Mouse (Mus musculus) right cerebral cortex, postnatal 10 days (tissue): ENCODE results near the gene Fubp1.

Experiments
- DNase-seq, 2 experiments: peaks; one replicate each; pipeline ENCODE4 v3.0.0; 2021; ENCODE audit warnings: low spot score in 2 of 2

Fubp1 gene

DNA sequence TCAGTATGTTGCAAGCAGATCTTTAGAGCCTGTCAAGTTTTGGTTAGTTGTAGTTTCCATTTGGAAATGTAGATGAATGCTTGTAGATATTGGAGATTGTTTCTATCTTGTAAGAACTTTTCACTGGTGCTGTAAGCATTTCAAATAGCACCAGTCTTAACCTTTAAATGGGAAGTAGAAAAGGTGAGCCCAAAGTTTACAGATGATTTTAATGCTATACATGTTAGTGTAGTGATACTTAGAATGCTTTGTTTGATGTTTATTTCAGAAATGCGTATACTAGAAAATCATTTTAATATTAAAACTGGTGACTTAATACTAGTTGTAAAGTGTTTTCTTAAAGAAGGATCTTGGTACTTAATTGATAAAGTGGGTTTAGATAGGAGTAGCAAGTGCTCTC, 25.6 kb downstream of the Fubp1 start:
- no peak for DNase-seq

DNA sequence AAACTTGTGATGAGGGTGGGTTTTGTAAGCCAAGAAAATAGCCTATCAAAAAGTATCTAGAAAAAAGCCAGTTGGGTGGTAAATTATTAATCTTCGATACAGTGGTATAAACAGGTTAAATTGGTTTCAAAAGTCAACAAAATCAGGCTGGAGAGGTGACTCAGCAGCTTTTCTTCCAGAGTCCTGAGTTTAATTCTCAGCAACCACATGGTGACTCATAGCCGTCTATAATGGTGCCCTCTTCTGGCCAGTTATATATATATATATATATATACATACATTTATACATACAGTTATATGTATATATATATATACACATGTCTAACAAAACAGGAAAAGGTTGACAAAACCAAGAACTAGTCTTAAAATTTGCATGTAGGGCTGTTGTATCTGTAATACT, 28.6 kb downstream of the Fubp1 start:
- no peak for DNase-seq

DNA sequence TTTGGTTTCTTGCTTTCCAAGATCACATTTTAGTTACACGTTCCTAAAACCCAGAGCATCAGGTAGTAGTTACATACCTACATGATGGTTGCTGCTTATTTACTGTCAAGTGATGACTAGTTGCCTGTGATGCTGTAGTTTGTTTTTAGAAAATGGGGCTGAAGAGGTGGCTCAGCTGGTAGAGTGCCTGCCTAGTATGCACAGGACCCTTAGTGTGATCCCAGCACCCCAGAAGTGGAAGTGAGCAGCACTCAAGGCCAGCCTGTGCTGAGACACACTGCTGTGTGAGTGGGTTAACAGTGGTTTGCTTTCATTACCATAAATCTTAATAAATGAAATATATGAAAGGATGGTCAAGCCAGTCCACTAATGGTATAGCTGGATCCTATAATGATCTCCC, 29.4 kb downstream of the Fubp1 start:
- no peak for DNase-seq

DNA sequence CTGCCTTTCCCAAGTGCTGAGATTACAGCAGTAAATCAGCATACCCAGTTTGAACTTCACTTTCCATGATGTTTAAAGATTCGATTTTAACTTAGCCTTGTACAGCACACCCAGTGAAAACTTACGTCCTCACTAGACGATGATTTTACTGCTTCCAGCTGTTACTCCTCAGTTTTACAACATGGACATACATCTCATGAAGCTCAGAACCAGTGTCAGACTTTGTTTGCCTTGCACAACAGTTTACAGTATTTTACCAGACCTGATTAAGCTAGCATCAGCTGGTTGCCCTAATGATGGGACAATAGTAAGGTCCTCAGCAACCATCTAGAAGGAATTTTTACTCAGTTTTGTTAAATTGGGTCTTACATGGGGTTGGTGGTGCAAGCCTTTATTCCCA, 30.9 kb downstream of the Fubp1 start:
- DNase-seq: no peak

DNA sequence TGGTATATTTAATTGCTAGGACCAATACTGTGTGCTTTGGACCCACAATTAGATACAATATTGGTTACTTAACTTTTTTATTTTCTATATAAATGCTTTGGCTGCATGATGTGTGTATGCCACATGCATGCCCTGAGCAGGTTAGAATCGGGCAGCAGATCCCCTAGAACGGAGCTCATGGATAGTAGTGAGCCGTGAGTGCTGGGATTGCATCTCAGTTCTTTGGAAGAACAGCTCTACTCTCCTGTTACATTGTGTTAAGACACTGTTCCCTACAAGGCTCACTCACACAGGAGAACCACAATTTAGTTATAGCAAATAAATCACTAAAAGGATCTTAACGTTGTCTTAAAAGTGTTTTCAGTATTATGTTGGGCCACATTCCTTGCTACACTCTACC, 33.1 kb downstream of the Fubp1 start:
- DNase-seq: no peak

DNA sequence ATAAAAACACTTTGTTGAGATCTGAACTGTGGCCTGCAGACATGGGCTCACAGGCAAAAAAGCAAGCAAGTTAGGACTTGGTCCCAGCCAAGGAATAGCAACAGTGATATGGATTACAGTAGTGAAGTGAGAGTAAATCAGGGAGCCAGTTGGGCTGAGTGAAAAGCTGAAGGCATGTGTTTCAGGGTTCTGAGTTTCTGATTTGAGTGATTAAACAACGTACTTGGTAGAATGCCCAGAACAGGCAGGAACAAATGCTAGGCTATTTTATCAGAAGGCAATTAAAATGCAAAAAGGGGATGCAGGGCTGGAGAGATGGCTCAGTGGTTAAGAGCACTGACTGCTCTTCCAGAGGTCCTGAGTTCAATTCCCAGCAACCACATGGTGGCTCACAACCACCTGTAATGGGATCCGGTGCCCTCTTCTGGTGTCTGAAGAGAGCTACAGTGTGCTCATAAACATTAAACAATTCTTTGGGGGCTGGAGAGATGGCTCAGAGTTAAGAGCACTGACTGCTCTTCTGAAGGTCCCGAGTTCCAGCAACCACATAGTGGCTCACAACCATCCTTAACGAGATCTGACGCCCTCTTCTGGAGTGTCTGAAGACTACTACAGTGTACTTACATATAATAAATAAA, 35.2 kb downstream of the Fubp1 start:
- no peak for DNase-seq

DNA sequence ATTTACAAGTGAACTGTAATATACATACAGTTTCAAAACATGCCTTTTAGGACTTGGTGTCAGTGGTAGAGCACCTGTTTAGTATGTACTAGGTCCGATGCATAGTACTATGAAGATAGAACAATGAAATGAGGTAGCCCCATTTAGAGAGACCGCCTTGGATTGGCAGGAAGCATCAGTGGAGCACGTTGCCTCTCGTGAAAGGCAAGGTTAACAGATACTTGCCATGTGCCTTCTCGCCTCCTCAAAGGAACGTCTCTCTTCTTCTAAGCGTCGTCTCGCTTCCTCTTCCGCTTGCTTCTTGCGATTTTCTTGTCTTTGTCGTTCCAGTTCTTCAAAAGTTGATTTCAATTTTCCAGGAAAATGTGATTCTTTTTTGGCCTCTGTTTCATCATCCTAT, 37.5 kb downstream of the Fubp1 start:
- DNase-seq: no peak

DNA sequence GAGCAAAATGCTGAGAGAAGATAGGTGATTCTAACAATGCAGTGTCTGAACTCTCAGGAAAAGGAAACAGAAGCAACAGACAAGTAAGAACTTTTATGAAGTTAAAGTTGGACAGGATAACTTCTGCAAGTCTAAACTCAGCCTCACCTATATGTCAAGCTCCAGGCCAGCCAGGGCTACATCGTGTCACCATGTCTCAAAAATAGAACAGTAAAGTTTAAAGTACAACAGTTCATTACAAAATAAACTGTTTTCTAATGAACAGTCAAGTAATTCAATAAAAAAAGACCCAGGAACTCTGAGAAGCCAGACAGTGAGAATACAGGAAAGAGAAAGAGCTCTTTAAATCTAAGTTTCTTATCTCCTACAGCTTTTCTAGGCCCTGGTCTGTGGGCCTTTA, 40.3 kb downstream of the Fubp1 start:
- DNase-seq: no peak

DNA sequence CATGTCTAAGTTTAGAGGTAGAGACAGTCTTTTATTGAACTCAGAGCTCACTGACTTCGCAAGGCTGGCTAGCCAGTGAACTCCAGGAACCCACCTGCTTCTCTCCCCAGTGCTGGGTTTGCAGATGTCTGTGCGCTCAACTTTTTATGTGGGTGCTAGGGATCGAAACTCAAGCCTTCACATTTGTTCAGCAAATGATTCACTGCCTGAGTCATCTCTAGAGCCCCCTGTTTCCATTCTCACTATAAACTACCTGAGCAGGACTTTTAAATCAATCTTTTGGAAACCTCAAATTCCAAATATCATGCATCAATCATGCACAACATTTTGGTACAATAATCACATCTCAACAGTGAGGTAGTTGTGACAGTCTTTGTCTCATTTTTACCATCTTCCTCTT, 47.3 kb downstream of the Fubp1 start:
- DNase-seq: no peak

DNA sequence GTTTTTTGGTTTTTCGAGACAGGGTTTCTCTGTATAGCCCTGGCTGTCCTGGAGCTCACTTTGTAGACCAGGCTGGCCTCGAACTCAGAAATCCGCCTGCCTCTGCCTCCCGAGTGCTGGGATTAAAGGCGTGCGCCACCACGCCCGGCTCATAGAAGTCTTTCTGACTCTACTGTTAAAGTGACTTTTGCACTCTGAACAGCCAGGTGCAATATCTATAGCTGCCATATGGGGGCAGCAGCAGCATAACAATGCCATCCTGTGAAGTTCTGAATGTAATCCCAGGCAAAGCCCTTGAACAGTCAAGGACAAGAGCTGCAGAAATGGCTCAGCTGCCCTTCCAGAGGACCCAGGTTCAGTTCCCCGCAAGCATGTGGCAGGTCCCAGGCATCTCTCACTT, 49.2 kb downstream of the Fubp1 start:
- DNase-seq: peak; percentile 73 to 83

DNA sequence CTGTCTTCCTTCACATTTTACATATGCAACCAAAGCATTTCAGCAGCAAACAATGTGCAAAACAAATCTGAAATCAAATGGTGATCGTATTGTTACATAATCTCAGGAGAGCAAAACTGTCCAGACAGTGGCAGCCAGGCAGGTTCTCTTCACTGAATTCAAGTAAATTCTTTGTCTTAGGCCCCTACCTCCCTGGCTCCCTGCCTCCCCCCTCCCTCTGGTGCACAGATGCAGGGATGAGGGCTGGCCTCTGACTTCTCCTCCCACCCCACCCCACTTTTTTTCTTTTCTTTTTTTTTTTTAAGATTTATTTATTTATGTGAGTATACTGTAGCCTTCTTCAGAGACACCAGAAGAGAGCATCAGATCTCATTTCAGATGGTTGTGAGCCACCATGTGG, 50.1 kb downstream of the Fubp1 start:
- DNase-seq: no peak

DNA sequence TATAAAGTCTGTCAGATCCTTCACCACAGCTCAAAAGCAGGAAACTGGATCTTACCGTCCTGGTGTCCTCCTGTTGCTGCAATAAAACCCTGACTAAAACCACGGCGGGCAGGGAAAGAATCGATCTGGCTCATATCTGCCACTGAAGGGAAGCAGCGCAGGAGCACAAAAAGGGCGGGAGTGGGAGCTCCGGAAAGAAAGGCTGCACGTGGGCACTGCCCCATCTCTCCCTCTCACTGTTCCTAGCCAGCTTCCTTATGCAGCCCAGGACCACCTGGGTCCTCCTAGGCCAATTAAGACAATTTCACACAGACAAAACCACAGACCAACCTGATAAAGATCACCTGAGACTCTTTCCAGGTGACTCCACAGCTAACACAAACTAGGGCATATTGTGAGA, 51.2 kb downstream of the Fubp1 start:
- DNase-seq: no peak

DNA sequence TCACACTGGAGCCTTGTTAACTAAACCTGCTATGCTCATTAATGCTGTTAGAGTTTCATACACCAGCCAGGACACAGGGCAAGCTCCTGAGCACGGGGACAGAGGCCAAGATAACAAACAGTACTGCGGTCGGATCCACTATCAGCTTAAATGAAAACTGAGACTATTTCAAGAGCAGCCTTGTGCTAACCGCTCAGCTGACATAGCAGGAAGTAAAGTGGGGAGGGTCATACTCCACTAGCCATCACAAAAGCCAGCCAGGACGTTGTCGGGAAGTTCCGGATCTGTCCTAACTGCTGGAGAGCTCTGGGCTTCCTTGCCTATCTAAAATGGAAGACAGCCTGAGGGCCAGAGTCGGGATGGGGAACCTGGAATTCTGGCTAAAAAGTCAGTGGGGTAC, 51.7 kb downstream of the Fubp1 start:
- DNase-seq: no peak

DNA sequence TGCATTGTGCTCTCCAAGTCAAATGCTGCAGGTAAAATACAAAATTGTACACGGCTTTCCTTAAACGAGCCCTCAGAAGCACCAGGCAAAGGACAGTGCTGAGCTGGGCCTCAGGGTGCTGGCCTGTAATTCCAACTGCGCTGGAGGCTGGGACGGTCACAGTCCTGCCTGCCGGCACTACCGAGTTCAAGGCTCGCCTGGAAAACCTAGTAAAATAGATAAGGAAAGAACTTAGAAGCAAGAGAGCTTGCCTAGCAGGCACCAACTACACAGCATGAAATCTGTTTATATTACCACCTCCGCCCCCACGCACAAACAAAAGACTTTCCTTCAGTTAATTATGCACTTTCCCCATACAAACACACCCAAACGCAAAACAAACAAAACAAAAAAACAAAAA, 54.2 kb downstream of the Fubp1 start:
- DNase-seq: no peak

DNA sequence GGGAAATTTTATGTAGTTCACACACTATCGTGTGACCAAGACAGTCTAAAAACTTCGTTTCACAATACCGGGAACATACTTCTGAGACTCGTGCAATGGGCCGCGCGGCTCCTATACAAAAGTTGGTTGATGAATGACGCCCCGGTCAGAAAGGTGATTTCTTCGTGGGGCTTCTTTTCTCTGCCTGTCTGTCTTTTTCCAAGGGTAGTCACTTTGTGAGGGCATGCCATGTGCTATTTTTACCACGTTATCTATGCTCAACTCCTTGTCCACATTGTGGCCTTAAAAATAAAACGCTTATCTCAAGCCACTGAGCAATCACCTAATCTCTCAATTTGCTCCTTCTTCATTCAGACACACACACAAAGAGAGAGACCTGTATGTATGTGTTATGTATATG, 54.6 kb downstream of the Fubp1 start:
- no peak for DNase-seq

DNA sequence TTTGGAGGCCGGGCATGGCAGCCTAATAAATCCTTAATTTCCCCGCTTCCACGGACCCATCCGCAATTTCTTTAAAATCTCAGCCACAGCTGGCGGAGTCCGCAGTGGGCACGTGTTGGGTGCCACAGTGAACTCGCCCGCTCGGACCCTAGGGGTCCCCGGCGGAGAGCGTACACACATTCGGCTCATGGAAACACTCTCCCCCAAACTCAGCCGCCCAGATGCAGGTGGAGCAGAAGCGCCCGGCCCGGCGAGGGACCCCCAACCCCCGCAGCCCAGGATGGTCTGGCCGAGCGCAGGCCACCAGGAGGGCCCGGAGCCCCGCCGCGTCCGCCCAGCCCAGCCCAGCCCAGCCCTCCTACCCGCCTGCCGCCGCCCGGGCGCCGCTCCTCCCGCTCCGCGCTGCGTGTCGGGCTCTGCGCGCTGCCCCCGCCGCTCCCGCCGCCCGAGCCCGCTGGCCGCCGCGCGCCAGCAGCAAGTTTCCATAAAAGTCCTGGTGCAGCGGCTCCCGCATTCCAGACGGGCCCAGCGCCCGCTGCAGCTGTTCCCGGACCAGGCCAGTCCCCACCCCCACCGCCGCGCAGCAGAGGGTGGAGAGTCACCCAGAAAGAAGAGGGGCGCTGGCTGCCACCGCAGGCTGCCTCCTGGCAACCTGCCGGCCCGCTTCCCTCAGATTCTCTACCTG, 55.3 kb downstream of the Fubp1 start:
- peak; percentile 57 to 61 for DNase-seq

DNA sequence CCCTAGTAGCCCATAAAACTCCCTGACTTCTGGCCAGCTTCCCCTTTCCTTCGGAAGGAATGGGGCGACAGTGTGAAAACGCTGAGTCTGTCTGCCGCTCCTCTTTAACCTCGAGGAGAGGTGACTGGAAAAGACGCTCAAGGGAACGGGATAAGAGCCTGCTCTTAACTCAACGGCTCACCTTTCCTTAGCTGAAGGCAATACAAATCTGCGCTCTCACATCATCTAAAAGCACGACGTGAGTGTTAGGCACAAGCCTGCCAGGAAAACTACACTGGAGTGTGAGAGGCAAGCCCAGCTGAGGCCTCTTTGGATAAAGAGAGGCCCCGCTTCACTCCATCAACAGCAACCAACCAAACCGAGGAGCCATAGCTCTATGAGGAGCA, 55.8 kb downstream of the Fubp1 start, which contains the start of gene Nexn:
TSS of gene Nexn (minus strand) at position 315 of the 386 bp plus-strand sequence.
- no peak for DNase-seq

DNA sequence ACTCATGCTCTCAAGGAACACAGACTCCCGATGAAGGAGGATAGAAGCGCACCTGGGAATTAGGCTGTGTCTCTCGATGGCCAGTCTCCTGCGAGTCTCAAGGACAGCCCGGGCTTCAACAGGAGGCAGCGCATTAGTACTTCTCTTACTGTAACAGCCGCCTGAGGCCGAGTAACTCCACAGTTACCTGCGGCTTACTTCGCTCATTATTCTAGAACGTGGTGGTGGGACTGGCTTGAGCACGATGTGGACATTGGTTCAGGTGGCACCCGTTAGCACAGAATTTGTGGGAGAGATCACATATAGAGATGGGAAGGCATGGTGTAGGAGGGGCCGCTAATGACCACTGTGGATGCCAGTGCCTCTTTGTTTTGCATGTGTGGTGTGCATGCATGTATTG, 57.9 kb downstream of the Fubp1 start:
- DNase-seq: no peak

DNA sequence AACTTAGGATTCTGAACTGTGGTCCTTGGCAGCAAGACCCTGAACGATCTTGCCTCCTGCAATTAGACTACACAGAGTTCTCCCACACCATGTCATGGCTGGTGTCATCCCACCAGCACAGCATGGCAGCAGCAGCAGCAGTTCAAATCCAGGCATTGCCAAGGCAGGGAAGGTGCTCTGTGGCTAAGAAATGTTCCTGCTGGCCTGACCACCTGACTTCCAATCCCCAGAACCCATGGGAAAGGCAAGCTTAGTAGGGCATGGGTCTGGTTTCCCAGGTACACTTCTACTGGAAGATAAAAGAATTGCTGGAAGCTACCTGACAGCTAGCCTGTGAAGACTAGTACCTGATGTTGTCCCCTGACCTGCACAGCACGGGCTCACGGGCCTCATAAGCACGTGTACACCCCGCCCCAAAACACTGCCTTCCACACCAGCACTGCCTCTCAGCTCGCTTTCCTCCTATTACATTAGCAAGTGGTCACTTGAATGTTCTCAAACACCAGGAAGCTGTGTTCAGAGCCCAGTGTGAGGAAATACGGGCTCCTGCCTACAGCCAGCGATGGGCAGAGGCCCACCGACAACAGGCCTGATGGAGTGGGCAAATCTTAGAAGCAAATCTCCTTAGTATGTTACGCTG, 61.0 kb downstream of the Fubp1 start:
- no peak for DNase-seq

DNA sequence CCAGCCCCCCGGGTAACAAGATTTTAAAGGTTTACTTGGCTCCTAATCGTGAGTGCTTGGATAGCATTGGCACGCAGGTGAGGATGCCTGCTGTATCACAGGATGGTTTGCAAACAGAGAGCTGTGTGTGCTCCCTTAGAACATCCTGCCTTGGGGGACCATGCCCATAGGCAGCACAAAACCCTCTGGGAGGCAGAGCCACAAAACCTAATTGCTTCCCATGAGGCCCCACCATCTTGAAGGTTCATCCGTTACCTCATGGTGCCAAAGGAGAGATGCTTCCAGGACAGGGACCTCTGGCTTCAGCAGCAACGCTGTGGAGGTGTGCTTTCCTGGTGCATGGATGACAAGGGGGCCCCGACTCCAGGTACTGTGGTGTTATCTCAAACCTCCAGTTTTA, 61.7 kb downstream of the Fubp1 start:
- no peak for DNase-seq

DNA sequence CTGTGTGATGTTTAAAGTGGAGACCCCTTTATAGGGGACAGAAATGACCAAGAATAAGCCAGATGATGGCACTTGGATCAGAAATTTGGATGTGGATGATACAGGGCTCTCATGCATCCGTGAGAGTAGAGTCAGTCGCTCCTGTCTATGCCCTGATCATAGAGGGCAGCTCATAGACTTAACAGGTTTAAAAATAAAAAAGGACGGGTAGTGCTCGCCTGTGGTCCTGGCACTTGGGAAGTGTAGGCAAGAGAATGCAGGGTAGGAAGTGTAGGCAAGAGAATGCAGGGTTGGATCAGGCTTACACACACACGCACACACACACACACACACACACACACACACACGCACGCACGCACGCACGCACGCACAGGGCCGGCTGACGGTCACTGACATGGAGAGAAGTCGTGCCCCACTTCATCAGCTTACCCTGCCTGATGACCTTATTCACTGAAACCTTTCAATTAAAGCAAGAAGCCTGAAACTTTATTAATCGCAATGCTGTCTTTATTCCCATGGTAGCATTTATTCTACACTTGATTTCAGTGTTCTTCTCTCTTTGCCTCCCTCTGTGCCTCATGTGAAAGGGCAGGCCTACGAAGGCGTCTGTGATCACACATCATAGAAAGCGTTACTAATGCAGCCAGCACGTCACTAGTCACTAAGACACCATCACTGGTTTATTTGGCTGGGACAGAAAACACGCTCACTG, 62.9 kb downstream of the Fubp1 start:
- DNase-seq: no peak

DNA sequence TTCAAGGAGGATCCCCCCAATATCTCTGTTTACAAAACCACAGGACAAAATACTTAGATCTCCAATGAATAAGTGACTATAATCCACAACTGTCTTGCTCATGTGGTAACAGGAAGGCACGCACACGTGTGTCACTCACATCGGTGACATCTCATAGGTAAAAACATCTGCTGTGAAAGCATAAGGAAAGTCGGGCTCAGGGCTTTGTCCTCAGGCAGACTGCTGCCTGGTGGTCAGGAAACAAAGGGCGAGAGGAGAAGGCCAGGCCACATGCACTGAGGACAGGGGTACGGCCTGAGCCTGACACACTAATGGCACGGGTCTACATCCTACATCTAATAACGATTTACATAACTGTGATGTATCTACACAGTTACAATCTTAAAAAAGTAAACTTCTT, 64.8 kb downstream of the Fubp1 start:
- no peak for DNase-seq

DNA sequence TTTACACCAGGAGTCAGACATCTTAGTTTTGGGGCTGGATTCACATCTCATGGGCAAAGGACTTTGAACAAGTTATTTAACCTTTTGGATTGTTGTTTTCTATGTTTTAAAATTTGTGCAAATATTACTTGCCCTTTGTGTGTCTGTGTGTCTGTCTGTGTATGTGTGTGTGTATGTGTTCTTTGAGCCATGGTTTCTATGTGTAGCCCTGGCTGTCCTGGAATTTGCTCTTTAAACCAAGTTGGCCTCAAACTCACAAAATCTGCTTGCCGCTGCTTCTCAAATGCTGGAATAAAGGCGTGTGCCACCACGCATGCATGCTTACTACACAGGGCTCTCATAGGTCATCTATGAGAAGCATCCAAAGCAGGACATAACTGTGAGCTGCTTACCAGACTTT, 66.7 kb downstream of the Fubp1 start:
- no peak for DNase-seq
